Mouse (Mus musculus) hindbrain, embryonic 10.5 days (tissue): ENCODE results near the gene Hist1h2bf. TPM values are rescaled to one million over a fixed set of nuclear protein-coding genes. Genes with fewer than 3 reads are reported as not detected.
A peak's percentile ranks its signal among the peaks of the same experiment; 100 is the strongest.
"Not testable (repeated sequence)": the region's sequence is repeated elsewhere in the genome, so short reads cannot be mapped to it uniquely, and the experiment has no call there.

Source experiments
- DNase-seq: peaks from one replicate; pipeline ENCODE4 v3.0.0-alpha.2; 2017; ENCODE audit warnings: low spot score
- H3K27ac ChIP-seq: fragments of 300-500 bp; sonication (generic); 2 replicates; pipeline ENCODE4 v1.5.1; 2016; ENCODE audit warnings: mild to moderate bottlenecking, moderate library complexity
- H3K27me3 ChIP-seq: fragments of 300-500 bp; sonication (generic); 2 replicates; pipeline ENCODE4 v1.6.1; 2016; ENCODE audit warnings: mild to moderate bottlenecking; ENCODE audit not compliant: poor library complexity, insufficient read depth, severe bottlenecking
- H3K36me3 ChIP-seq: fragments of 300-500 bp; sonication (generic); 2 replicates; pipeline ENCODE4 v1.6.1; 2016; ENCODE audit warnings: mild to moderate bottlenecking, moderate library complexity
- H3K4me1 ChIP-seq: fragments of 300-500 bp; sonication (generic); replicated peaks from 2 replicates; pipeline ENCODE4 v1.6.1; 2016; ENCODE audit warnings: mild to moderate bottlenecking
- H3K4me3 ChIP-seq: fragments of 300-500 bp; sonication (generic); 2 replicates; pipeline ENCODE4 v1.5.1; 2016; ENCODE audit warnings: mild to moderate bottlenecking, moderate library complexity
- H3K9me3 ChIP-seq: fragments of 300-500 bp; sonication (generic); 2 replicates; pipeline ENCODE4 v1.6.1; 2016; ENCODE audit warnings: mild to moderate bottlenecking, moderate library complexity
- WGBS: fragments of 180-500 bp; shearing (Covaris S2); methylation state at CpG from one replicate; pipeline ENCODE4 v1.1.7; 2016; 5-methylcytosine and 5-hydroxymethylcytosine counted together
- polyA plus RNA-seq: library from polyadenylated mRNA; unstranded; fragments of >200 nt; fragmentation: Nextera tagmentation; extraction: Ambion mirVana; gene quantifications from 2 replicates; pipeline ENCODE4 v1.2.1, GENCODE M21; 2016

The Hist1h2bf gene
- polyA plus RNA-seq, 1 experiment from 2014 or later = 5.1 TPM

DNA sequence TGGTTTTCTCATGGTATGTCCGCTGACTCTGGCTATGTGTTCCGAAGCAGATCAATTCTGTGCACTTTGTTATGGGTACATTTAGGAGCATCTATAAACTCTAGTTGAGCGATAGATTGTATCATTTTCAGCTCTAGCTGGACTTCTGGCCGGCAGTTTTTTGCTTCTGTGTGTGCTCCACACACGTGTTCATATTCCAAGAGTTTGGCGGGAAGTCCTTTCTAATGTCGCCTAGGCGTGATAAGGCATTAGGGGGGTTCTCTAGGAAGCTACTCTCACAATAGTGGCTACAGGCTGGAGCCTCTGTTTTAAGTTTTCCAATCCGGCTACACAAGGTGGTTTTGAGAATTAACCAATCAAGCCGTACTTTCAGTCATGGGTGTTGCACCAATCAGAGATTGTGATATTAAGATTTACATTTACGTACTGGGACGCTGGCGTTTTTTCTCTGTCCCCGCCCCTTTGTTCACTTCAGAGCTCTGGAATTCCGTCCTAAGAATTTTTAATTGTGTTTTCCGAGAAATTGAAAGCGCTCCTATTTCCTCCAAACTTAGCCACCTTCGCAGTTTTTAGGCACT, 18.1 kb downstream of the Hist1h2bf start:
- Histone ChIP-seq H3K27me3 (no peaks in the 10 kb centered on the region), H3K36me3 (no peaks in the 10 kb centered on the region), H3K4me1 (peaks cover 15% of the 10 kb centered on the region), H3K4me3 (peak overlapping the region; percentile 71), H3K27ac (peak overlapping the region; percentile 98), H3K9me3 (no peaks in the 10 kb centered on the region)
- under 1% methylated on average over 18 of the region's 18 CpGs for WGBS
- DNase-seq = peak; percentile 78

DNA sequence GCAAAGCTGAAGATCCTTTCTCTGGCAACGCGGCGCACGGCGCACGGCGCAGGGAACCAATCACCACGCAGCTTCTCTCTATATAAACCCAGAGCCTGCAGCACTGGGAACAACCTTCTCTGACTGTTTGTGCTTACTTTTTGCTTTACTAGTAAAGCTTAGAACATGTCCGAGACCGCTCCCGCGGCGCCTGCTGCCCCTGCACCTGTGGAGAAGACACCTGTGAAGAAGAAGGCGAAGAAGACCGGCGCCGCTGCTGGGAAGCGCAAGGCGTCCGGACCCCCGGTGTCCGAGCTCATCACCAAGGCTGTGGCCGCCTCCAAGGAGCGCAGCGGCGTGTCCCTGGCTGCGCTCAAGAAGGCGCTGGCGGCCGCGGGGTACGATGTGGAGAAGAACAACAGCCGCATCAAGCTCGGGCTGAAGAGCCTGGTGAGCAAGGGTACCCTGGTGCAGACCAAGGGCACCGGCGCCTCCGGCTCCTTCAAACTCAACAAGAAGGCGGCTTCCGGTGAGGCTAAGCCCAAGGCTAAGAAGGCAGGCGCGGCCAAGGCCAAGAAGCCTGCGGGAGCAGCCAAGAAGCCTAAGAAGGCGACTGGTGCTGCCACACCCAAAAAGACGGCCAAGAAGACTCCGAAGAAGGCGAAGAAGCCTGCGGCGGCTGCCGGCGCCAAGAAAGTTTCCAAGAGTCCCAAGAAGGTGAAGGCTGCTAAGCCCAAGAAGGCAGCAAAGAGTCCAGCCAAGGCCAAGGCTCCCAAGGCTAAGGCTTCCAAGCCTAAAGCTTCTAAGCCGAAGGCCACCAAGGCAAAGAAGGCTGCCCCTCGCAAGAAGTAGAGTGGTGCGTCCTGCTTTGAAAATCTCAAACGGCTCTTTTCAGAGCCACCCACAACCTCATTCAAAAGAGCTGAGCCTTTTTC, 18.8 kb downstream of the Hist1h2bf start:
- Histone ChIP-seq H3K4me1 (peaks cover 18% of the 10 kb centered on the region), H3K27me3 (no peaks in the 10 kb centered on the region), H3K4me3 (peak overlapping the region; percentile 71), H3K9me3 (no peaks in the 10 kb centered on the region), H3K36me3 (no peaks in the 10 kb centered on the region), H3K27ac (peak overlapping the region; percentile 98)
- DNase-seq = peak; percentile 87
- WGBS = under 1% methylated on average over 54 of the region's 54 CpGs

DNA sequence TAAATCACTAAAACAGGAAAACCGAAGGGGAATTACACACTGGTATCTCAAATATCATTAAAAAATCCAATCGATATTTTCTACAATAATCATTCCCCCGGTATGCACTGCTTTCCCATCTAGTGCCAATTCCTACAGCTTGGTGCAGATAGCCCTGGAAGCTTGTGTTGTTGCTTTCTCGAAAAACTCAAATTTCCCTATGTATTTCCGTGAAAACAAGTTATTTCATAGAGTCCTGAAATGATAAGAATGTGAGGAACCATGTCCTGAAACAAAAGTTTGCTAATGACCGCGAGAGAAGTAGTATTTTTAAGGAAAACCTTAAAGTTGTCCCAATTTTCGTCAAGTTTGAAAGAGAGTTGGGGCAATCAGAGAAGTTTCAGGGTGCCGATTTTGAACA, 19.6 kb downstream of the Hist1h2bf start:
- Histone ChIP-seq H3K9me3 (no peaks in the 10 kb centered on the region), H3K27me3 (no peaks in the 10 kb centered on the region), H3K4me3 (peak overlapping the region; percentile 71), H3K27ac (peak overlapping the region; percentile 98), H3K4me1 (peaks cover 18% of the 10 kb centered on the region), H3K36me3 (no peaks in the 10 kb centered on the region)
- no peak for DNase-seq
- 24% methylated on average over 9 of the region's 9 CpGs for WGBS

DNA sequence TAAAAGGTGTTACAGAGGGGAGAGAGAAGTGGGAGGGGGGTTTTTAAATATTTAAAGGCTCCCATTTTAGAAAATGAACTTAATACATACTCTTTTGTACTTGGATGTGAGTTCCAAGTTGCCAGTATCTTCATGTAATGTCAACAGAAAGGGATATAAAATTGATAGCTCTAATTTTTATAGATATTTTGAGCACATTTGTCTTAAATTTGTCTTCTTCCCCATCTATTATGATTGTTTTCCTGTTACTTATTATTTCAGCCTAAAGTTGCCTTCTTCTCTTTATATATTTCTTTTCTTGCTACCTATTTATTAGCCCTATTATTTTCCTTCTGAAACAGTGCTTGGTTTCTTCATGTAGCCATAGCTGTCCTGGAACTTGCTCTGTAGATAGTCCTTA, 21.0 kb downstream of the Hist1h2bf start, which contains the start of gene Hist1h1d:
TSS of gene Hist1h1d (plus strand) at position 301 of the 400 bp plus-strand sequence.
- no peaks in the 10 kb centered on the region for H3K9me3 ChIP-seq
- H3K27ac ChIP-seq = peak within 1 kb of the TSS; percentile 98
- peaks cover 18% of the 10 kb centered on the region for H3K4me1 ChIP-seq
- peak within 1 kb of the TSS; percentile 55 for H3K4me3 ChIP-seq
- DNase-seq = no peak
- H3K36me3 ChIP-seq = no peaks in the 10 kb centered on the region
- no peaks in the 10 kb centered on the region for H3K27me3 ChIP-seq

DNA sequence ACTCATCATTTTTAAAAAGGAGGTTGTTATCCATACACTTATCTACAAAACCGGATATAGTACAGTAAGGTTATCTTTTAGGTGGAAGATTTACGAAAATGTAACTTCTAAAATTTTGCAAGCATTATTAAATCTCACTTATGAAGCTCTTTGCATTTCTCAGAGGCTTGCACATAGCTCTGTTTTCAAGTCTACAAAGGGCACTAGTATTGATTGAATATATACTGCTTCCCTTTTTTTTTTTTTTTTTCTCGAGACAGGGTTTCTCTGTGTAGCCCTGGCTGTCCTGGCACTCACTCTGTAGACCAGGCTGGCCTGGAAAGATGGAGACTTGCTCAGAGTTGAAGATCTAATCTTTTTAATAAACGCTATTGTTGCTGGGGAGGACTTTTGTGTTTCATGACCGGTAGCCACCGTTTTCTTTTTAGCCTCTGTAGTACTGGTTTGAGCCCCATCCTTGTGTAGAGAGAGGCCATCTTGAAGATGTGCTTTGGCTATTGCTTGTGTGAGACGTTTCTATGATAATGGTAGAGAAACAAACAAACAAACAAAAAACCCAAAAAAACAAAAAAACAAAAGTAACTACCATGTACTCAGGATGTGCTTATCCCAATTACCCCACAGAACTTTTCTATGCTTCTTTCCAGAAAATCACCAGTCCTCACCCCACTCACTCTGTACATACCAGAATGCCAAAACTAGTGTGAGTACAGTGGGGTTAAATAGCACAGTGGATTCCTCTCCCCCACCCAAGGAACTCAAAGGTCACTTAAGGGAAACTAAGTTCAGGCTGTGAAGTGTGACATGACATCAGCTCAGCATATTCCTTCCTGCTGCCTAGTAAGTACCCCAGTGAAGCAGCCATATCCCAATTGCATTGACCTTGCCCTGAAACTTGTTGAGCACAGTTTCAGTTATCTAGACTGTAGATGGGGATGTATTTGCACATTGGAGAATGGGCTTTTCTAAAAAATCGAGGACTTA, 21.8 kb downstream of the Hist1h2bf start:
- H3K4me1 ChIP-seq = peaks cover 18% of the 10 kb centered on the region
- no peak for DNase-seq
- H3K27ac ChIP-seq = peak overlapping the region; percentile 98
- H3K27me3 ChIP-seq = no peaks in the 10 kb centered on the region
- H3K36me3 ChIP-seq = no peaks in the 10 kb centered on the region
- 56% methylated on average over 8 of the region's 8 CpGs for WGBS
- H3K4me3 ChIP-seq = peak overlapping the region; percentile 55
- no peaks in the 10 kb centered on the region for H3K9me3 ChIP-seq

DNA sequence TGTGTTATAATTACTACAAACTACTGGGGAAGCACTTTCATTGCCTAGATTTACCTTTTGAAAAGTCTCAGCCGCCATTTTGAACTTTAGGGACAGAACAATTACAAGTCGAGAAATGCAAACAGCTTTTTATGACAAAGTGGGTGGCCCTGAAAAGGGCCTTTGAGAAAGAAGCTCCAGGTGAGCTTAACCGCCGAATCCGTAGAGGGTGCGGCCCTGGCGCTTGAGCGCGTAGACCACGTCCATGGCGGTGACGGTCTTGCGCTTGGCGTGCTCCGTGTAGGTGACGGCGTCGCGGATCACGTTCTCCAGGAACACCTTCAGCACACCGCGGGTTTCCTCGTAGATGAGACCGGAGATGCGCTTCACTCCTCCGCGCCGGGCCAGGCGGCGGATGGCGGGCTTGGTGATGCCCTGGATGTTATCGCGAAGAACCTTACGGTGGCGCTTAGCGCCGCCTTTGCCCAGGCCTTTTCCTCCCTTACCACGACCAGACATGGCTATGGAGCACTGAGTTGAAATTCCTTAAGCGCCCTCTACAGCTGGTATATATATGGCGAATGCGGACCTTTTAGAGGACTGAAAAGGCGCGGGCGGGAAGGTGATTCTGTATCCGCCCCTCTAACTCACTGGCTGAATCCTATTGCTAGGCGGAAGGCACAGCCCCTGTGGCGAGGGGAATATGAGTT, 22.7 kb downstream of the Hist1h2bf start, which contains the start of gene Hist1h4f:
TSS of gene Hist1h4f (minus strand) at position 503 of the 689 bp plus-strand sequence.
- WGBS = under 1% methylated on average over 47 of the region's 47 CpGs
- DNase-seq = peak; percentile 94
- not testable (repeated sequence) for H3K9me3 ChIP-seq, H3K36me3 ChIP-seq, H3K27me3 ChIP-seq
- peak within 1 kb of the TSS; percentile 55 for H3K4me3 ChIP-seq
- peak within 1 kb of the TSS; percentile 98 for H3K27ac ChIP-seq
- peaks cover 17% of the 10 kb centered on the region for H3K4me1 ChIP-seq

DNA sequence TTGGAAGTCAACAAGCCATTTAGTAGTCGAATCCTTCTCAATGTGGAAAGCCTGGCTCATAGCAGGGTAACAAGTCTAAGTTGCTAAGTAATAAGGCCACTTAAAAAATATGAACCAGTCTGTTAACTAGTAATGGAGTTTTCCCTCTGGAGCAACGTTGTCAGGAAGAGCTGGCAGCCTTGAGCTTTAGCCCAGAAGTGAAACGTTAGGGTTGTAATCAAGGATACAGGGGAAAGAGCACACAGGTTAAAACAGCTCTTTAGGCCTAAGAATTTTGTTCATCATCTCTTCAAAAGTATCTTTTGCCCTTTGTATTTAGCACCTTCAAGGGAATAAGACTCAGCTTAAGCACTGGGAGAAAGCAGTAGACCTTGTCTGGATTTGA, 23.2 kb downstream of the Hist1h2bf start:
- Histone ChIP-seq H3K4me1 (peaks cover 20% of the 10 kb centered on the region), H3K9me3 (no peaks in the 10 kb centered on the region), H3K27me3 (no peaks in the 10 kb centered on the region), H3K27ac (peak overlapping the region; percentile 98), H3K36me3 (no peaks in the 10 kb centered on the region), H3K4me3 (peak overlapping the region; percentile 55)
- peak; percentile 33 for DNase-seq
- WGBS = 9% methylated on average over 3 of the region's 3 CpGs

DNA sequence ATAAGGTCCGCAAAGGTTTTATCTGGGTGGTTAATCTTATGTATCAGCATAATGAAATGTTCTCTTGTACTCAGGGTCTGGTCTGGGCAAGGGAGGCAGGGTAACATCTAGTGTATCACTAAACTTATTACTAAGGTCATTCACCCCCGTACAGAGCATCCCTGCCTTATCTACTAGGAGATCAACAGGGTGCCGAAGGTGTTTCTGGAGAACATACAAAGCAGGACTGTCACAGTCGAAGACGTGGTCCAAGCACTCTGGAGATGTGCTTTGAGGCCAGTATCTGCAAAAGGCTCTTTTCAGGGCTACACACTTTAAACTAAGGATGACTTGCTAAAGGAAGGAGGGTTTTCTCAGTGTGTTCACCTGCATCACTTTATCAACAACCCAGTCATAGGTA, 27.3 kb downstream of the Hist1h2bf start:
- Histone ChIP-seq H3K9me3 (no peaks in the 10 kb centered on the region), H3K27me3 (no peaks in the 10 kb centered on the region), H3K27ac (peak overlapping the region; percentile 80), H3K36me3 (no peaks in the 10 kb centered on the region), H3K4me1 (peaks cover 24% of the 10 kb centered on the region), H3K4me3 (no peak overlapping the region)
- WGBS = 82% methylated on average over 5 of the region's 5 CpGs
- DNase-seq = no peak

DNA sequence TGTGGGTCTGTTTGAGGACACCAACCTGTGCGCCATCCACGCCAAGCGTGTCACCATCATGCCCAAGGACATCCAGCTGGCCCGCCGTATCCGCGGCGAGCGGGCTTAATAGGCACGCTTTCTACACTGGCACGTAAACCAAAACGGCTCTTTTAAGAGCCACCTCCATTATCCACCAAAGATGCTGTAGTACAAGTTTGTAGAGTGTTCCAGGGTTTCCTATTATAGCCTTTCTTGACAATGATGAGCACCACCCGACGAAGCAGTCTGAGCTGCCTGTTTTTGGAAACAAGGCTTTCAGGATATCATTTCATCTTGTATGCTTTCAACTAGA, 29.2 kb downstream of the Hist1h2bf start:
- DNase-seq, H3K27me3 ChIP-seq, H3K9me3 ChIP-seq, H3K36me3 ChIP-seq: not testable (repeated sequence)
- peaks cover 15% of the 10 kb centered on the region for H3K4me1 ChIP-seq
- peak overlapping the region; percentile 95 for H3K27ac ChIP-seq
- 0% methylated on average over 14 of the region's 14 CpGs for WGBS
- peak overlapping the region; percentile 57 for H3K4me3 ChIP-seq

DNA sequence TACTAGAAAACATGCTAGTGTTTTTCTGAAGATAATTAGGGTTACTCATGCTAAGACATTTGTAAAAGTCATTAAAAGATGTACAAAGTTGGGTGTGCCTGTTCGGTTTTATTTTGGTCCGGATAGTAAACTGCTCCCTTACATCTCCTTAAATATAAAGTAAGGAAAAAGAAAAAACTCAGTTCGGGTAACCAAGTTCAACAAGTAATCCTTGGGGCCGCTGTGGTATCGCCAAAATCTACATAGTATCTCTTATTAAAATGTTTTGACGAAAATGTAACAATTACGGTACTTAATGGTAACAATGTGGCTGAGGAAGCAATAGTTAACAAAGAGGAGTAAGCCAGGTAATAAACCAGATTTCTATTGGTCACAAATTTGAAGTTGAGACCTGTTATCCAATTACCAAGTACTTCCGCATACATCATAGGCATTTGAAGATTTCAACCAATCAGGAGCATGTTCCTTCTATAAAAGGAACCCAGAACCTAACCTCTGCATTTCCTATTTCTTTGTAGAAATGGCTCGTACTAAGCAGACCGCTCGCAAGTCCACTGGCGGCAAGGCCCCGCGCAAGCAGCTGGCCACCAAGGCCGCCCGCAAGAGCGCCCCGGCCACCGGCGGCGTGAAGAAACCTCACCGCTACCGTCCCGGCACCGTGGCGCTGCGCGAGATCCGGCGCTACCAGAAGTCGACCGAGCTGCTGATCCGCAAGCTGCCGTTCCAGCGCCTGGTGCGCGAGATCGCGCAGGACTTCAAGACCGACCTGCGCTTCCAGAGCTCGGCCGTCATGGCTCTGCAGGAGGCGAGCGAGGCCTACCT, 29.8 kb downstream of the Hist1h2bf start, which contains the start of gene Hist1h3f:
TSS of gene Hist1h3f (plus strand) at position 88 of the 822 bp plus-strand sequence.
- Histone ChIP-seq H3K4me1 (peaks cover 15% of the 10 kb centered on the region), H3K9me3 (no peaks in the 10 kb centered on the region), H3K36me3 (no peaks in the 10 kb centered on the region), H3K4me3 (peak within 1 kb of the TSS; percentile 57), H3K27ac (peak within 1 kb of the TSS; percentile 95), H3K27me3 (no peaks in the 10 kb centered on the region)
- peak; percentile 58 for DNase-seq
- WGBS = under 1% methylated on average over 34 of the region's 45 CpGs

DNA sequence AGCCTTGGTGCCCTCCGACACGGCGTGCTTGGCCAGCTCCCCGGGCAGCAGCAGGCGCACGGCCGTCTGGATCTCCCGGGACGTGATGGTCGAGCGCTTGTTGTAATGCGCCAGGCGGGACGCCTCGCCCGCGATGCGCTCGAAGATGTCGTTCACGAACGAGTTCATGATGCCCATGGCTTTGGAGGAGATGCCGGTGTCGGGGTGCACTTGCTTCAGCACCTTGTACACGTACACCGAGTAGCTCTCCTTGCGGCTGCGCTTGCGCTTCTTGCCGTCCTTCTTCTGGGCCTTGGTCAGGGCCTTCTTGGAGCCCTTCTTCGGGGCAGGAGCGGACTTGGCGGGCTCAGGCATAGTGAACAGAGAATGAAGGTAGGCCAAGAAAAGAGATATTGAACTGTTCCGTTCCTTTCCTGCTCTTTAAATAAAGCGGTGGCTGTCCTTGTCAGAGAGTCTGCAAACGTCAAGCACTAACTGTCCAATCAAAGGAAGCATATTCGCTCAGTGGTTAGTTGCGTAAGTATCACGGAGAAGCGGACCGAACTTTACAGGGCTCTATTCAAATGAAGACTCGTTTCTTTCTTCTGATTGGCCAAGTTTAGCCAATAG, 30.9 kb downstream of the Hist1h2bf start, which contains the start of gene Hist1h2bh:
TSS of gene Hist1h2bh (minus strand) at position 394 of the 609 bp plus-strand sequence.
- DNase-seq = peak; percentile 79
- Histone ChIP-seq H3K4me3 (peak within 1 kb of the TSS; percentile 57), H3K4me1 (peaks cover 19% of the 10 kb centered on the region), H3K27ac (peak within 1 kb of the TSS; percentile 95)
- not testable (repeated sequence) for H3K36me3 ChIP-seq, H3K9me3 ChIP-seq, H3K27me3 ChIP-seq
- WGBS = under 1% methylated on average over 42 of the region's 42 CpGs
